Mouse (Mus musculus): Measurements from ENCODE around the gene Hnf4a. TPM values are rescaled to one million over a fixed set of nuclear protein-coding genes. Genes with fewer than 3 reads are reported as not detected.
A peak's percentile ranks its signal among the peaks of the same experiment; 100 is the strongest.
"Not testable (repeated sequence)": the region's sequence is repeated elsewhere in the genome, so short reads cannot be mapped to it uniquely, and the experiment has no call there.

Gene Hnf4a
- polyA plus RNA-seq (2012; rRNA removed) = 22.9 and 23.2 TPM in 2 replicates
- 10.6 and 11.6 TPM in 2 replicates for polyA plus RNA-seq (2014; fragmentation: Nextera tagmentation; extraction: Ambion mirVana)

- no peak within 1 kb of the TSS for H3K27ac ChIP-seq
- no peak for TF ChIP-seq EP300 (IDR thresholded peaks at IDR 0.05; ENCODE audit: low read depth)
- TF ChIP-seq CTCF (IDR thresholded peaks at IDR 0.05; ENCODE audit: low read depth) = no peak
- no peak within 1 kb of the TSS for H3K9ac ChIP-seq (replicated peaks)
Observed at GRCm38 (mm10) chr2:163506300-163507004, at the start of gene Hnf4a. Hnf4a (plus strand) TSS chr2:163506808.

GRCm38 (mm10) chr2:163458539-163459265 is 47.9 kb upstream of the Hnf4a start:
- Histone ChIP-seq H3K4me3 (ENCODE audit: insufficient read depth in 1 of 2, low read depth in 2 of 2, low read length in 2 of 2) (no peak overlapping the region), H3K9ac (replicated peaks) (no peak overlapping the region), H3K4me2 (ENCODE audit: low read depth) (no peak overlapping the region), H3K27me3 (ENCODE audit: control insufficient read depth, insufficient read depth, low read length) (peaks cover 2% of the 10 kb centered on the region; the same call in 1 of the 2 replicates), H3K4me1 (replicated peaks; ENCODE audit: control insufficient read depth in 2 of 2, insufficient read depth in 2 of 2, low read length in 1 of 2) (no peaks in the 10 kb centered on the region), H3K9me3 (ENCODE audit: control insufficient read depth, low read length) (no peaks in the 10 kb centered on the region), H3K27ac (no peak overlapping the region), H3K36me3 (replicated peaks; ENCODE audit: control insufficient read depth, insufficient read depth, low read depth) (no peaks in the 10 kb centered on the region)
- TF ChIP-seq CTCF (IDR thresholded peaks at IDR 0.05; ENCODE audit: low read depth) (no peak), EP300 (IDR thresholded peaks at IDR 0.05; ENCODE audit: low read depth) (no peak)
- 32% methylated on average over 27 of the region's 27 CpGs for WGBS (ENCODE audit: insufficient replicate concordance)
- no peak for ATAC-seq (ENCODE audit: insufficient read depth)
- DNase-seq (ENCODE audit: low read depth in 3 of 3, low spot score in 3 of 3) = no peak

More at GRCm38 (mm10) chr2:163506300-163507004, at the start of gene Hnf4a:
- peak within 1 kb of the TSS; percentile 46 to 54 for H3K4me3 ChIP-seq (ENCODE audit: insufficient read depth in 1 of 2, low read depth in 2 of 2, low read length in 2 of 2)
- no peaks in the 10 kb centered on the region; a peak in 1 of 4 replicates for H3K4me1 ChIP-seq (replicated peaks; ENCODE audit: control insufficient read depth in 2 of 2, insufficient read depth in 2 of 2, low read length in 1 of 2)
- H3K9me3 ChIP-seq (ENCODE audit: control insufficient read depth, low read length) = no peaks in the 10 kb centered on the region
- no peaks in the 10 kb centered on the region for H3K36me3 ChIP-seq (replicated peaks; ENCODE audit: control insufficient read depth, insufficient read depth, low read depth)
- ATAC-seq (ENCODE audit: insufficient read depth) = peak; percentile 35; the same call in 1 of the 2 replicates
- no peaks in the 10 kb centered on the region for H3K27me3 ChIP-seq (ENCODE audit: control insufficient read depth, insufficient read depth, low read length)
- peak within 1 kb of the TSS; percentile 31 for H3K4me2 ChIP-seq (ENCODE audit: low read depth)
- WGBS (ENCODE audit: insufficient replicate concordance) = 66% methylated on average over 10 of the region's 10 CpGs
- DNase-seq (ENCODE audit: low read depth in 3 of 3, low spot score in 3 of 3) = peak in 2 of 3 experiments; percentile 7 to 13

GRCm38 (mm10) chr2:163459380-163459779 is 47.2 kb upstream of the Hnf4a start:
- no peaks in the 10 kb centered on the region for H3K4me1 ChIP-seq (replicated peaks; ENCODE audit: control insufficient read depth in 2 of 2, insufficient read depth in 2 of 2, low read length in 1 of 2)
- 26% methylated on average over 10 of the region's 10 CpGs for WGBS (ENCODE audit: insufficient replicate concordance)
- DNase-seq (ENCODE audit: low read depth in 3 of 3, low spot score in 3 of 3) (no peak), ATAC-seq (ENCODE audit: insufficient read depth) (no peak)
- H3K4me2 ChIP-seq (ENCODE audit: low read depth) = no peak overlapping the region
- H3K36me3 ChIP-seq (replicated peaks; ENCODE audit: control insufficient read depth, insufficient read depth, low read depth) = no peaks in the 10 kb centered on the region
- no peak overlapping the region for H3K9ac ChIP-seq (replicated peaks)
- peaks cover 2% of the 10 kb centered on the region; the same call in 1 of the 2 replicates for H3K27me3 ChIP-seq (ENCODE audit: control insufficient read depth, insufficient read depth, low read length)
- H3K4me3 ChIP-seq (ENCODE audit: insufficient read depth in 1 of 2, low read depth in 2 of 2, low read length in 2 of 2) = no peak overlapping the region
- H3K9me3 ChIP-seq (ENCODE audit: control insufficient read depth, low read length) = no peaks in the 10 kb centered on the region
- no peak overlapping the region for H3K27ac ChIP-seq
- no peak for TF ChIP-seq CTCF (IDR thresholded peaks at IDR 0.05; ENCODE audit: low read depth)
- TF ChIP-seq EP300 (IDR thresholded peaks at IDR 0.05; ENCODE audit: low read depth) = no peak

- ATAC-seq (ENCODE audit: insufficient read depth) (no peak), DNase-seq (ENCODE audit: low read depth in 3 of 3, low spot score in 3 of 3) (no peak)
- WGBS (ENCODE audit: insufficient replicate concordance) = 75% methylated on average over 8 of the region's 8 CpGs
- H3K9me3 ChIP-seq (ENCODE audit: control insufficient read depth, low read length) = no peaks in the 10 kb centered on the region
- no peak overlapping the region for H3K27ac ChIP-seq
- H3K4me2 ChIP-seq (ENCODE audit: low read depth) = no peak overlapping the region
- H3K27me3 ChIP-seq (ENCODE audit: control insufficient read depth, insufficient read depth, low read length) = peaks cover 2% of the 10 kb centered on the region; the same call in 1 of the 2 replicates
- no peak for TF ChIP-seq EP300 (IDR thresholded peaks at IDR 0.05; ENCODE audit: low read depth)
- no peak for TF ChIP-seq CTCF (IDR thresholded peaks at IDR 0.05; ENCODE audit: low read depth)
- no peaks in the 10 kb centered on the region for H3K36me3 ChIP-seq (replicated peaks; ENCODE audit: control insufficient read depth, insufficient read depth, low read depth)
- H3K4me3 ChIP-seq (ENCODE audit: insufficient read depth in 1 of 2, low read depth in 2 of 2, low read length in 2 of 2) = no peak overlapping the region
- H3K9ac ChIP-seq (replicated peaks) = no peak overlapping the region
- no peaks in the 10 kb centered on the region for H3K4me1 ChIP-seq (replicated peaks; ENCODE audit: control insufficient read depth in 2 of 2, insufficient read depth in 2 of 2, low read length in 1 of 2)
Observed at GRCm38 (mm10) chr2:163460622-163461021, 46.0 kb upstream of the Hnf4a start.

- not testable (repeated sequence) for H3K4me3 ChIP-seq (ENCODE audit: insufficient read depth in 1 of 2, low read depth in 2 of 2, low read length in 2 of 2); H3K27ac ChIP-seq; ATAC-seq (ENCODE audit: insufficient read depth)
Observed at GRCm38 (mm10) chr2:163461307-163461706, 45.3 kb upstream of the Hnf4a start.

More at GRCm38 (mm10) chr2:163461307-163461706, 45.3 kb upstream of the Hnf4a start:
- H3K4me1 ChIP-seq (replicated peaks; ENCODE audit: control insufficient read depth in 2 of 2, insufficient read depth in 2 of 2, low read length in 1 of 2); H3K4me2 ChIP-seq (ENCODE audit: low read depth); H3K9ac ChIP-seq (replicated peaks); H3K27me3 ChIP-seq (ENCODE audit: control insufficient read depth, insufficient read depth, low read length); H3K36me3 ChIP-seq (replicated peaks; ENCODE audit: control insufficient read depth, insufficient read depth, low read depth); H3K9me3 ChIP-seq (ENCODE audit: control insufficient read depth, low read length); DNase-seq (ENCODE audit: low read depth in 3 of 3, low spot score in 3 of 3): not testable (repeated sequence)
- WGBS (ENCODE audit: insufficient replicate concordance) = 74% methylated on average over 8 of the region's 9 CpGs
